Mouse (Mus musculus) liver, embryonic 14.5 days (tissue): ENCODE data around the gene Map4k1. TPM values are rescaled to one million over a fixed set of nuclear protein-coding genes. Genes with fewer than 3 reads are reported as not detected.

ENCODE experiments used
- ATAC-seq: fragments of 200-750 bp; cut with Nextera tagmentation; 2 replicates; pipeline ENCODE4 v1.8.0; 2017; ENCODE audit warnings: moderate number of reproducible peaks, mild to moderate bottlenecking, moderate library complexity; ENCODE audit not compliant: insufficient read depth
- DNase-seq, 3 experiments: peaks; one replicate each; pipeline ENCODE4 v3.0.0-alpha.2; 2012 to 2013; ENCODE audit warnings: low read depth in 3 of 3, low spot score in 3 of 3
- H3K27ac ChIP-seq: fragments of 300-500 bp; sonication (generic); 2 replicates; pipeline ENCODE4 v1.5.1; 2014; ENCODE audit warnings: moderate library complexity, mild to moderate bottlenecking, control low read depth, inconsistent platforms
- H3K27me3 ChIP-seq: fragments of 300-500 bp; sonication (generic); 2 replicates; pipeline ENCODE4 v1.6.1; 2014; ENCODE audit warnings: mild to moderate bottlenecking, low read length, moderate library complexity; ENCODE audit not compliant: control insufficient read depth, insufficient read depth
- H3K36me3 ChIP-seq: fragments of 300-500 bp; sonication (generic); replicated peaks from 2 replicates; pipeline ENCODE4 v1.6.1; 2014; ENCODE audit warnings: low read depth; ENCODE audit not compliant: control insufficient read depth, insufficient read depth
- H3K4me1 ChIP-seq, 2 experiments: fragments of 200-500 bp in 1 of 2; fragments of 300-500 bp in 1 of 2; sonication (generic) in 1 of 2; replicated peaks; 2 replicates each; pipeline ENCODE4 v1.6.1; 2012 to 2014; ENCODE audit warnings: antibody characterized with exemption in 1 of 2, inconsistent platforms in 1 of 2, low read length in 1 of 2; ENCODE audit not compliant: control insufficient read depth in 2 of 2, insufficient read depth in 2 of 2
- H3K4me2 ChIP-seq: fragments of 300-500 bp; sonication (generic); 2 replicates; pipeline ENCODE4 v1.6.1; 2014; ENCODE audit warnings: low read depth, mild to moderate bottlenecking, control low read depth, moderate library complexity
- H3K4me3 ChIP-seq, 2 experiments: fragments of 200-500 bp in 1 of 2; fragments of 300-500 bp in 1 of 2; sonication (generic) in 1 of 2; 2 replicates each; pipeline ENCODE4 v1.5.1; 2012 to 2014; ENCODE audit warnings: low read depth in 2 of 2, low read length in 2 of 2, mild to moderate bottlenecking in 2 of 2, control low read depth in 1 of 2, inconsistent platforms in 1 of 2, moderate library complexity in 1 of 2; ENCODE audit not compliant: insufficient read depth in 1 of 2
- H3K9ac ChIP-seq: fragments of 300-500 bp; sonication (generic); replicated peaks from 2 replicates; pipeline ENCODE4 v1.6.1; 2014; ENCODE audit warnings: mild to moderate bottlenecking, control low read depth, moderate library complexity
- H3K9me3 ChIP-seq: fragments of 300-500 bp; sonication (generic); 2 replicates; pipeline ENCODE4 v1.6.1; 2016; ENCODE audit warnings: low read length, mixed read lengths; ENCODE audit not compliant: control insufficient read depth
- CTCF ChIP-seq: IDR thresholded peaks from 2 replicates; pipeline ENCODE4 v1.5.1; 2016; ENCODE audit warnings: antibody characterized with exemption, low read depth, control low read depth
- EP300 ChIP-seq: IDR thresholded peaks from 2 replicates; pipeline ENCODE4 v1.6.1; 2016; ENCODE audit warnings: antibody characterized with exemption, low read depth
- WGBS: fragments of 180-500 bp; shearing (Covaris S2); extraction: QIAGEN DNeasy Blood & Tissue Kit; methylation state at CpG from one replicate; pipeline ENCODE4 v1.1.7; 2014; ENCODE audit not compliant: insufficient replicate concordance; 5-methylcytosine and 5-hydroxymethylcytosine counted together
- polyA plus RNA-seq, 2 experiments: library from polyadenylated mRNA; depleted of rRNA in 1 of 2; stranded (reverse) in 1 of 2; unstranded in 1 of 2; fragments of >200 nt; fragmentation: Nextera tagmentation in 1 of 2; extraction: Ambion mirVana in 1 of 2; gene quantifications; 2 replicates each; pipeline versions ENCODE4 v1.2.1 to v1.2.3; 2012 to 2014

Gene Map4k1
- polyA plus RNA-seq, 2 experiments = 16.7 to 24.9 TPM

DNA sequence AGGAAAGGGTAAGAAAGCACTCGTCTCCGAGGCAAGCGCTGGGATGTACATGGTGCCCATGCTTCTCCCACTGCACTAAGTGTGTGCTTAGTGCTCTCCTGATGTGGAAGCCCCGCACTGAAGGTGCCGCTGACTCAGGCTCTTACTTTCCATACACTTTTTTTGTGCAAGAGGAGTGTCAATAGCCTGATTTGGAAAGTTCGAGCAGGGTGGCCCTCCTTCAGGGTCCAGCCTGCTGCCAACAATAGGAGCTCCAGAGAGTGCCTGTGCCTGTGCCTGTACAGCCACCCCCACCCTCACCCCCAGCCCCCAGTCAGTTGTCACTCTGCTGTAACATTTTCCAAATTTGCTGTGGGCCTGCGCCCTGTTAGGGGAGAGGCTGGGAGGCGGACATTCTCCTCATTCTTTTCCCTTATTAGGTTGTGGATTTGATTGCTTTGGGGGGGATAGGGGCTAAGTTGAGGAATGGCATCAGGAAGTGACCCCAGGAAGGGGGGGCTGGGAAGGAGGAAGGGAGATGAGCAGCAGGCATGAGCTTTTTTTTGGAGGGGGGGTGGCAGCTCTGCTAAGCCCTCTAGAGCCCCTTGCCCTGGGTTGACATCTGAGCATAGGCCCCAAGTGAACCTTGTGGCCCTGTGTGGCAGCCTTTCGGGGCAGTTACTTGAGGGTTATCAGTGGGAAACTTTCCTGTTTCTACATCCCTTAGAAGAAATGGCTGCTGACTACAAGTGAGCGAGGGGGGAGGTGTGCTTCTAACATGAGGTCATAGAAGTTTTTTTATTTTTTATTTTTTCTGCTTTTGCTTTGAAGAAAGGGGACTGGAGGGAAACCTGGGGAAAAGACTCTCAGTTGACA, 36.2 kb upstream of the Map4k1 start:
- no peaks in the 10 kb centered on the region for H3K27me3 ChIP-seq
- 59% methylated on average over 10 of the region's 10 CpGs for WGBS
- TF ChIP-seq EP300 (no peak), CTCF (no peak)
- H3K4me1 ChIP-seq = peaks cover 25 to 52% of the 10 kb centered on the region in 2 experiments
- no peak overlapping the region for H3K9ac ChIP-seq
- ATAC-seq (no peak), DNase-seq (no peak)
- H3K4me3 ChIP-seq = no peak overlapping the region
- peak overlapping the region; percentile 39; the same call in 1 of the 2 replicates for H3K27ac ChIP-seq
- no peaks in the 10 kb centered on the region for H3K9me3 ChIP-seq
- peak overlapping the region; percentile 13; the same call in 1 of the 2 replicates for H3K4me2 ChIP-seq
- H3K36me3 ChIP-seq = peaks cover 16% of the 10 kb centered on the region

- no peak for TF ChIP-seq CTCF
- TF ChIP-seq EP300 = no peak
- Histone ChIP-seq H3K36me3 (peaks cover 17% of the 10 kb centered on the region), H3K4me1 (peaks cover 25 to 52% of the 10 kb centered on the region in 2 experiments), H3K27ac (peak overlapping the region; percentile 39), H3K4me3 (no peak overlapping the region), H3K27me3 (no peaks in the 10 kb centered on the region), H3K9ac (peak overlapping the region; percentile 5; the same call in 1 of the 2 replicates), H3K4me2 (peak overlapping the region; percentile 15; the same call in 1 of the 2 replicates), H3K9me3 (no peaks in the 10 kb centered on the region)
- DNase-seq (no peak), ATAC-seq (peak; percentile 60)
- WGBS = 17% methylated on average over 1 of the region's 1 CpGs
Measured at GRCm38 (mm10) chr7:28946271-28946610, 35.6 kb upstream of the Map4k1 start.

- Histone ChIP-seq H3K4me1 (peaks cover 41 to 60% of the 10 kb centered on the region in 2 experiments), H3K9me3 (no peaks in the 10 kb centered on the region), H3K36me3 (peaks cover 16% of the 10 kb centered on the region), H3K27me3 (no peaks in the 10 kb centered on the region), H3K9ac (no peak overlapping the region), H3K4me2 (no peak overlapping the region), H3K4me3 (no peak overlapping the region), H3K27ac (no peak overlapping the region)
- TF ChIP-seq CTCF (no peak), EP300 (no peak)
- no peak for ATAC-seq
- no peak for DNase-seq
- 89% methylated on average over 7 of the region's 7 CpGs for whole genome bisulfite sequencing
Measured at GRCm38 (mm10) chr7:28948746-28949145, 33.1 kb upstream of the Map4k1 start.

DNA sequence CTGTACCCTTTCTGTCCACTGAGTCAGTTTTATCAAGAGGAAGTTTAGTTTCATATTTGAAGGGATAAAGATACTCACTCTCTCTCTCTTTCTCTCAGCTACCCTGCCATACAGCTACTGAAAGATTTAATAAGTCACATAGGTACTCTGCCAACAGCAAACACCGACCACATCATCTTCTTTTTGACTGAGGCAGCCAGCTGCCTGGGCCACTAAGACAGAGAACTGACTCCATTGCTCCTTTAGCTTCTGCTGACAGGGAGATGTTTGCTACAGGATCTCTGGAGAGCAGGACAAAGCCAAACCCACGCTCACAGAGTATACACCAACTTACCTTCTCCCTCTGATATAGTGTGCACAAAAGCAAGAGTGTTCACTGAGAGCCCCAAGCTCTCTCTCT, 32.6 kb upstream of the Map4k1 start:
- 66% methylated on average over 2 of the region's 2 CpGs for WGBS
- no peak for TF ChIP-seq CTCF
- no peak for TF ChIP-seq EP300
- H3K9me3 ChIP-seq = no peaks in the 10 kb centered on the region
- H3K9ac ChIP-seq = no peak overlapping the region; the same call in 1 of the 2 replicates
- H3K36me3 ChIP-seq = peaks cover 16% of the 10 kb centered on the region
- H3K27ac ChIP-seq = no peak overlapping the region
- ATAC-seq (no peak), DNase-seq (no peak)
- H3K4me2 ChIP-seq = no peak overlapping the region
- no peaks in the 10 kb centered on the region for H3K27me3 ChIP-seq
- no peak overlapping the region for H3K4me3 ChIP-seq
- peaks cover 46 to 63% of the 10 kb centered on the region in 2 experiments for H3K4me1 ChIP-seq

DNA sequence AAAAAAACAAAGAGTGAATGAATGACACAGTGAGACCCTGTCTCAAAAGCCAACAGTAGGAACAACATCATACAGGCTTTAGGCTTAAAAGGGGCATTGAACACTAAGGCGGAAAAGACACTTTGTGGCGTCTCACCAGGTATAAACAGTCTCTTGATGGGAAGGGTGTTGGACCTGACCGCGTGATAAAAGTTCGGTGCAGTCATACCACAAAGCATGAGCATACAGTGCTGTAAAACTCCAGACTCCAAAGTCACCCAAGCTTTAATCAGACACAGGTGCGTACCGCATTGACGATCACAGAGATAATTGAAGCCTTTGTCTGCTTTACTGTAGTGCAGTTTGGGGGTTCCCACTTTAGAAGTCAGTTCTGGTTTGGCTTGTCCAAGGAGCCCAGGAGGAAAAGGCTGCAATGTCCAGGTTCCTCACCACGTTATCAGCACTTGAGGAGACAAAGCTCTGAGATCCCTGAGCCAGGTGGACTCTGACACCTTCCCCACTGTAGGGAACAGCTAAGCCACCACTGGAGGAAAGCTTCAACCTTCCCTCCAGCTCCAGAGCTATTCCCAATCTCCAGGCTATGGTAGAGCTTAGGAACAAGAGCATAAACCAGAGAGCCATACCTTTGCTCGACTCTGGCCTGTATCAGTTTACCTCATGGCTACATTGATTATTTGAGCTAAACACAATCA, 31.4 kb upstream of the Map4k1 start:
- ATAC-seq (no peak), DNase-seq (no peak)
- H3K4me1 ChIP-seq = peaks cover 53 to 68% of the 10 kb centered on the region in 2 experiments
- no peak overlapping the region for H3K4me3 ChIP-seq
- H3K27ac ChIP-seq = no peak overlapping the region
- 82% methylated on average over 10 of the region's 10 CpGs for WGBS
- no peaks in the 10 kb centered on the region for H3K27me3 ChIP-seq
- no peak overlapping the region for H3K9ac ChIP-seq
- TF ChIP-seq EP300 (no peak), CTCF (no peak)
- no peaks in the 10 kb centered on the region for H3K9me3 ChIP-seq
- H3K4me2 ChIP-seq = no peak overlapping the region
- peaks cover 16% of the 10 kb centered on the region for H3K36me3 ChIP-seq
